Mouse (Mus musculus) ES-E14 (cell line): ENCODE measurements around the gene Cfap77. TPM values are rescaled to one million over a fixed set of nuclear protein-coding genes. Genes with fewer than 3 reads are reported as not detected.

Experiments
- DNase-seq: peaks from one replicate; pipeline ENCODE4 v3.0.0-alpha.2; 2013; ENCODE audit warnings: low read depth, low spot score
- H3K27ac ChIP-seq: 2 replicates; pipeline ENCODE4 v1.5.1; 2012; ENCODE audit warnings: low read depth, mild to moderate bottlenecking, low read length, moderate library complexity, mixed read lengths; ENCODE audit not compliant: poor library complexity, insufficient read depth, severe bottlenecking
- H3K36me3 ChIP-seq: 2 replicates; pipeline ENCODE4 v1.6.1; 2012; ENCODE audit warnings: mild to moderate bottlenecking, low read length, moderate library complexity, mixed read lengths; ENCODE audit not compliant: control insufficient read depth, poor library complexity, insufficient read depth, severe bottlenecking
- H3K4me1 ChIP-seq, 2 experiments: fragments of 150-350 bp in 1 of 2; sonication (generic) in 1 of 2; 2 replicates each; pipeline ENCODE4 v1.6.1; 2012; ENCODE audit warnings: low read length in 2 of 2, mild to moderate bottlenecking in 1 of 2, mixed read lengths in 1 of 2; ENCODE audit not compliant: control insufficient read depth in 2 of 2, insufficient read depth in 2 of 2, poor library complexity in 1 of 2
- H3K4me3 ChIP-seq, 2 experiments: fragments of 150-350 bp in 1 of 2; sonication (generic) in 1 of 2; 2 replicates each; pipeline ENCODE4 v1.5.1; 2012; ENCODE audit warnings: low read length in 2 of 2, low read depth in 1 of 2, mild to moderate bottlenecking in 1 of 2, mixed read lengths in 1 of 2; ENCODE audit not compliant: insufficient read depth in 1 of 2, poor library complexity in 1 of 2, severe bottlenecking in 1 of 2
- H3K9ac ChIP-seq: 2 replicates; pipeline ENCODE4 v1.6.1; 2012; ENCODE audit warnings: low read depth, mild to moderate bottlenecking, low read length, mixed read lengths; ENCODE audit not compliant: poor library complexity, insufficient read depth, severe bottlenecking
- H3K9me3 ChIP-seq: fragments of 150-350 bp; sonication (generic); 2 replicates; pipeline ENCODE4 v1.6.1; 2012; ENCODE audit warnings: low read depth, mild to moderate bottlenecking, low read length; ENCODE audit not compliant: control insufficient read depth, insufficient read depth
- CHD2 ChIP-seq: IDR thresholded peaks from 2 replicates; pipeline ENCODE4 v1.6.1; 2014; ENCODE audit warnings: mild to moderate bottlenecking, low read depth, low read length, inconsistent platforms
- HCFC1 ChIP-seq: IDR thresholded peaks from 2 replicates; pipeline ENCODE4 v1.6.1; 2012; ENCODE audit warnings: low read length, inconsistent platforms, borderline replicate concordance; ENCODE audit not compliant: insufficient read depth
- MAFK ChIP-seq: IDR thresholded peaks from 2 replicates; pipeline ENCODE4 v1.6.1; 2014; ENCODE audit warnings: mild to moderate bottlenecking, low read depth, low read length, inconsistent platforms; ENCODE audit not compliant: insufficient read depth
- ZC3H11A ChIP-seq: IDR thresholded peaks from 2 replicates; pipeline ENCODE4 v1.6.1; 2012; ENCODE audit warnings: low read depth, mild to moderate bottlenecking, inconsistent platforms, low read length, borderline replicate concordance
- ZNF384 ChIP-seq: IDR thresholded peaks from 2 replicates; pipeline ENCODE4 v1.6.1; 2012; ENCODE audit warnings: low read depth, low read length, inconsistent platforms
- in situ Hi-C, 2 experiments: fragments of 600-800 bp; cut with MboI; formaldehyde crosslinking; loops; one replicate each; pipeline ENCODE4 v1.15.1; 2025; ENCODE audit warnings: low sequenced_read_pairs in 2 of 2, inconsistent platforms in 1 of 2; ENCODE audit not compliant: unreplicated experiment in 2 of 2
- total RNA-seq: library from RNA; depleted of rRNA; stranded (reverse); fragments of 300-350 nt; gene quantifications from 2 replicates; pipeline ENCODE4 v1.2.3, GENCODE M21; 2012

The Cfap77 gene
- total RNA-seq, 1 experiment: 1.0 TPM

GRCm38 (mm10) chr2:28915768-28916512 is 138.9 kb downstream of the Cfap77 start:
- Histone ChIP-seq H3K4me1 (peaks cover 0 to 7% of the 10 kb centered on the region in 2 experiments; a peak in 1 of 4 replicates), H3K4me3 (peak overlapping the region in 1 of 2 experiments; percentile 17; a peak in 2 of 4 replicates), H3K36me3 (no peaks in the 10 kb centered on the region), H3K27ac (no peak overlapping the region), H3K9ac (no peak overlapping the region), H3K9me3 (no peaks in the 10 kb centered on the region)
- DNase-seq: peak; percentile 77
- TF ChIP-seq ZC3H11A (0 out of 2 replicates have a peak, but pooled peaks have one; percentile 10), HCFC1 (0 out of 2 replicates have a peak, but pooled peaks have one; percentile 21), MAFK (no peak), ZNF384 (peak; percentile 96)
- in situ Hi-C loops: loop anchor here in 1 of 2 experiments (25.0 kb wide), 1 partner anchor 321 kb away; no protein-coding TSS in a partner anchor

- Histone ChIP-seq H3K4me1 (peaks cover 0 to 7% of the 10 kb centered on the region in 2 experiments; a peak in 1 of 4 replicates), H3K9me3 (no peaks in the 10 kb centered on the region), H3K9ac (no peak overlapping the region), H3K4me3 (no peak overlapping the region; a peak in 1 of 4 replicates), H3K36me3 (no peaks in the 10 kb centered on the region), H3K27ac (no peak overlapping the region)
- in situ Hi-C loops: loop anchor here in 1 of 2 experiments (25.0 kb wide), 1 partner anchor 322 kb away; no protein-coding TSS in a partner anchor
- no peak for TF ChIP-seq MAFK
- TF ChIP-seq ZC3H11A: no peak
- no peak for TF ChIP-seq ZNF384
- no peak for TF ChIP-seq HCFC1
- no peak for TF ChIP-seq CHD2
- no peak for DNase-seq
Observed at GRCm38 (mm10) chr2:28915104-28915738, 139.6 kb downstream of the Cfap77 start.

GRCm38 (mm10) chr2:28914121-28914520 is 140.7 kb downstream of the Cfap77 start:
- no peak overlapping the region for H3K9ac ChIP-seq
- no peak for TF ChIP-seq HCFC1
- no peak for TF ChIP-seq CHD2
- no peak for TF ChIP-seq ZNF384
- no peak for TF ChIP-seq MAFK
- TF ChIP-seq ZC3H11A: no peak
- H3K27ac ChIP-seq: no peak overlapping the region
- in situ Hi-C loops: loop anchor here in 1 of 2 experiments (25.0 kb wide), 1 partner anchor 323 kb away; no protein-coding TSS in a partner anchor
- DNase-seq: no peak
- H3K4me3 ChIP-seq: no peak overlapping the region
- no peaks in the 10 kb centered on the region for H3K9me3 ChIP-seq
- peaks cover 0 to 4% of the 10 kb centered on the region in 2 experiments; a peak in 1 of 4 replicates for H3K4me1 ChIP-seq
- H3K36me3 ChIP-seq: no peaks in the 10 kb centered on the region

- no peak overlapping the region for H3K27ac ChIP-seq
- no peaks in the 10 kb centered on the region for H3K36me3 ChIP-seq
- in situ Hi-C loops: loop anchor here in 1 of 2 experiments (25.0 kb wide), 1 partner anchor 324 kb away; no protein-coding TSS in a partner anchor
- H3K9ac ChIP-seq: no peak overlapping the region
- no peak for DNase-seq
- H3K9me3 ChIP-seq: no peaks in the 10 kb centered on the region
- peaks cover 0 to 7% of the 10 kb centered on the region in 2 experiments; a peak in 2 of 4 replicates for H3K4me1 ChIP-seq
- no peak for TF ChIP-seq HCFC1
- no peak for TF ChIP-seq ZC3H11A
- no peak for TF ChIP-seq MAFK
- no peak for TF ChIP-seq ZNF384
- no peak for TF ChIP-seq CHD2
- no peak overlapping the region for H3K4me3 ChIP-seq
Observed at GRCm38 (mm10) chr2:28912961-28913360, 141.9 kb downstream of the Cfap77 start.
